Mouse (Mus musculus): ENCODE measurements around the gene Plekhg6.

GRCm38 (mm10) chr6:125366133-125366532 is 14.5 kb downstream of the Plekhg6 start:
- TF ChIP-seq POLR2A (IDR thresholded peaks at IDR 0.05; ENCODE audit: extremely low read depth, insufficient read depth, low read length) (no peak), CTCF (IDR thresholded peaks at IDR 0.05; ENCODE audit: low read depth, low read length) (peak; percentile 29; the same call in 1 of the 2 replicates)
